Mouse (Mus musculus): Measurements from ENCODE around the gene Sh3bgrl3. TPM values are rescaled to one million over a fixed set of nuclear protein-coding genes. Genes with fewer than 3 reads are reported as not detected.

Gene Sh3bgrl3
- polyA plus RNA-seq, 1 experiment from 2014 or later: 386 TPM

DNA sequence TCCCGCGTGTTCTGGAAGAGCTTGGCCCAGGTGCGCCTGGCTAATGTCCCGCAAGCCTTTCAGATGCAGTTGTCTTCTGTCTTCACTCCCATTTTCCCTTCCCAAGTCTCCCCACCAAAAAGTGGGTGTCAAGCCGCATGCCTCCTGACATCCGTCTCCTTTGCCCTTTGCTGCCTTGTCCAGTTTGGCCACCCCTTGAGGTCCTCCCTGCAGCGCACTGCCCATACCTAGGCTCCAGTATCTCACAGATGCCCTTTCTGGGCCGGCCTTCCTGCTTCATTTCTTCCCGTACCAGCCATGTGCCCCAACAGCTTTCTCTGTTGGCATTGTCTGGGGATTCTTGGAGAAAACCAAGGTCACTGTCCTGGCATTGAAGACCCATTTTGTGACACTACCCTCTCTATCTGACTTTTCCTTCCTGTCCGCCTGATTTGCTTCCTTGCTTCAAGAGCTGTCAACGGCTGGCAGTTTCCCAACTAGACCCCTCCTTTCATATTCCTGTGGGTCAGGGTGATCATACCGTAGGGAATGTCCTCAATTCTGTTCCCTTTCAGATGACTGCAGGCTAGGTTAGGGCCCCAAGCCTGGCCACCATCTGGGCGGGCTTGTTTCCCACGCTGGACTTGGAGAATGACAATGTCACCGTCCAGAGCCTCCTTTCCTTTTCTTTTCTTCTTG is 3.1 kb downstream of the Sh3bgrl3 start:
- H3K27me3 ChIP-seq (ENCODE audit: insufficient read depth, poor library complexity, severe bottlenecking): no peaks in the 10 kb centered on the region
- no peak overlapping the region for H3K4me3 ChIP-seq
- H3K4me1 ChIP-seq (replicated peaks): peaks cover 58% of the 10 kb centered on the region
- H3K36me3 ChIP-seq: peaks cover 19% of the 10 kb centered on the region
- no peaks in the 10 kb centered on the region for H3K9me3 ChIP-seq
- WGBS: 90% methylated on average over 15 of the region's 15 CpGs
- no peak overlapping the region for H3K27ac ChIP-seq
- DNase-seq (ENCODE audit: low spot score): no peak

DNA sequence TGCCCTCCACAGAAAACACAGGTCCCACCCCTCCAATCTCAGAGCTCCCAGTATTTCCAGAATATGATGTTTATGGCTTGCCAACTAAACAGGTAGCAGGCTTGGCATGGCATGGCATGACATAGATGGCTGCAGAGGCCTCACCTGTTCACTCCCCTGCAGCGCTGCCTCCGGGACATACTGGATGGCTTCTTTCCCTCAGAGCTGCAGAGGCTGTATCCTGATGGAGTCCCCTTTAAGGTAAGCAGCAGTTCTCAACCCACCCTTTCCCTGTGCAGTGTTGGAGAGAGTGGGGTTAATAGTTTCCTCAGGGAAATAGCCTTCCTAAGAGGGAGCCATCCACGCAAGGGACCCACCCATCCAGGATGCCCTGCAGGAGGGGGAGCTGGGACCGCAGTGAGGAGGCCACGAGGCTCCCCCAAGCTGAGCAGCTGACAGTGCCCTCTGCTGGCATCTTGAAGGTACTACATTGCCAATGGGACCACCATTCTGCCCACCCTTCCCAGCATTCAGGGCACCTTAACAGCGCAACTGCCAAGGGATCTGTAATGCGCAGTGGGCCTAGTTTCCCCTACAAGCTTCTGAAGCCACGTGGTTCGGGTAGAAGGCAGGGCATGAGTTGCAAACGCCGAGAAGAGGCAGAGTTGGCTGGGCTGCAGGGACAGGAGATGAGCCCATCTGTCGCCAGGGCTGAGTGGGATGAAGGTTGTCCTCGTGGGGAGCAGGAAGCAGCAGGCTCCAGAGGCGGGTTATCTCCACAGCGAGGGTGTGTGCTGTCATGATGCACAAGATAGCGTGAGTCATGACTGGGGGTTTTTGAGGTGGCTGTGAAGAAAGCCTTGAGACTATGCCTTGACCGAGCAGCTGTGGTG is 4.7 kb downstream of the Sh3bgrl3 start:
- Histone ChIP-seq H3K4me3 (no peak overlapping the region), H3K9me3 (no peaks in the 10 kb centered on the region), H3K36me3 (0 out of 2 replicates have a peak, but pooled peaks cover 11% of the 10 kb centered on the region), H3K27me3 (ENCODE audit: insufficient read depth, poor library complexity, severe bottlenecking) (no peaks in the 10 kb centered on the region), H3K4me1 (replicated peaks) (peaks cover 60% of the 10 kb centered on the region), H3K27ac (0 out of 2 replicates have a peak overlapping the region, but pooled peaks have one; percentile 50)
- peak; percentile 68 for DNase-seq (ENCODE audit: low spot score)
- 28% methylated on average over 17 of the region's 17 CpGs for WGBS

GRCm38 (mm10) chr4:134123147-134123546 is 5.4 kb downstream of the Sh3bgrl3 start:
- Histone ChIP-seq H3K36me3 (0 out of 2 replicates have a peak, but pooled peaks cover 11% of the 10 kb centered on the region), H3K9me3 (no peaks in the 10 kb centered on the region), H3K4me1 (replicated peaks) (peaks cover 60% of the 10 kb centered on the region), H3K27me3 (ENCODE audit: insufficient read depth, poor library complexity, severe bottlenecking) (no peaks in the 10 kb centered on the region), H3K27ac (no peak overlapping the region), H3K4me3 (no peak overlapping the region)
- DNase-seq (ENCODE audit: low spot score): no peak
- 92% methylated on average over 6 of the region's 6 CpGs for WGBS

DNA sequence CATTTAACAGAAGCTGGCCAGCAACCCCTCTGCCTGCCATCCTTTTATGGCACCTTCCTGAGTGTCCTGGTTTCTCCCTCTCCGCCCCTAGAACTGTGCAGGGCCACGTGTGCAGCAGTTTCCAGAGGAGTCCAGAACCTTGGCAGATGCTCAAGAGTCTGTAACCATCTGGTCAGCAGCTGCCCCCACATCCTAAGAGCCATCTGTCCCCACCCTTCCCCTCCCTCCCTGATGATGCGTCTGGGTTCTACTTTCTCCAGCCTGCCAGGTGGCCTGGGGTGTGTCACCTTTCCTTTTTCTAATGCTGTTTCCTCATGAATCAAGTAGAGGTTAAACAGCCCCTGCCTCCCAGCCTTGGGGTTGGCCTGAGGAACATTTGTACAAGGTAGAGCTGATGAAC is 6.3 kb downstream of the Sh3bgrl3 start:
- WGBS: 66% methylated on average over 3 of the region's 3 CpGs
- DNase-seq (ENCODE audit: low spot score): no peak

DNA sequence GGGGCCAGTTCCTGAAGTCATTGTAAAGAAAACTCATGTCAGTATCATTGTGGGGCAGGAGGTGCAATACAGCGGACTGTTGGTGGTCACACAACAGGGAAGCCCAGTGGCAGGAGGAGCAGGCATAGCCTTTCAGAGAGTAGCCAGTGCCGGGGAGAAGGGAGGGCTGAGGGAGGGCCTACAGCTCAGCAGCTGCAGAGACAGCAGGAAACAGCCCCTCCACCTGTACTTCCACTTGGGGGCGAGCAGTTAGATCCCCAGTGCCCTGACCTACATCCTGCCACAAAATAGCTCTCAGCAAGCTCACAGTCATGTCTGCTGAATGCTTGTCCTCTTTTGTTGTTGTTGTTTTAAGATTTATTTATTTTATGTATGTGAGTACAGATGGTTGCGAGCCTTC is 7.0 kb downstream of the Sh3bgrl3 start:
- H3K9me3 ChIP-seq: no peaks in the 10 kb centered on the region
- no peak for DNase-seq (ENCODE audit: low spot score)
- H3K27me3 ChIP-seq (ENCODE audit: insufficient read depth, poor library complexity, severe bottlenecking): no peaks in the 10 kb centered on the region
- H3K4me1 ChIP-seq (replicated peaks): peaks cover 48% of the 10 kb centered on the region
- WGBS: 47% methylated on average over 4 of the region's 4 CpGs
- no peak overlapping the region for H3K4me3 ChIP-seq
- peak overlapping the region; percentile 51; the same call in 1 of the 2 replicates for H3K27ac ChIP-seq
- H3K36me3 ChIP-seq: 0 out of 2 replicates have a peak, but pooled peaks cover 11% of the 10 kb centered on the region

More for the DNA sequence above, 6.3 kb downstream of the Sh3bgrl3 start:
- H3K27ac ChIP-seq: no peak overlapping the region
- no peaks in the 10 kb centered on the region for H3K27me3 ChIP-seq (ENCODE audit: insufficient read depth, poor library complexity, severe bottlenecking)
- 0 out of 2 replicates have a peak, but pooled peaks cover 11% of the 10 kb centered on the region for H3K36me3 ChIP-seq
- no peaks in the 10 kb centered on the region for H3K9me3 ChIP-seq
- no peak overlapping the region for H3K4me3 ChIP-seq
- peaks cover 55% of the 10 kb centered on the region for H3K4me1 ChIP-seq (replicated peaks)

- no peak overlapping the region for H3K27ac ChIP-seq
- no peak overlapping the region for H3K4me3 ChIP-seq
- no peak for DNase-seq (ENCODE audit: low spot score)
- H3K4me1 ChIP-seq (replicated peaks): peaks cover 47% of the 10 kb centered on the region
- H3K9me3 ChIP-seq: no peaks in the 10 kb centered on the region
- no peaks in the 10 kb centered on the region for H3K27me3 ChIP-seq (ENCODE audit: insufficient read depth, poor library complexity, severe bottlenecking)
- 0 out of 2 replicates have a peak, but pooled peaks cover 6% of the 10 kb centered on the region for H3K36me3 ChIP-seq
- WGBS: 87% methylated on average over 4 of the region's 4 CpGs
These were observed 7.7 kb downstream of the Sh3bgrl3 start for GRCm38 (mm10) chr4:134120916-134121315.

DNA sequence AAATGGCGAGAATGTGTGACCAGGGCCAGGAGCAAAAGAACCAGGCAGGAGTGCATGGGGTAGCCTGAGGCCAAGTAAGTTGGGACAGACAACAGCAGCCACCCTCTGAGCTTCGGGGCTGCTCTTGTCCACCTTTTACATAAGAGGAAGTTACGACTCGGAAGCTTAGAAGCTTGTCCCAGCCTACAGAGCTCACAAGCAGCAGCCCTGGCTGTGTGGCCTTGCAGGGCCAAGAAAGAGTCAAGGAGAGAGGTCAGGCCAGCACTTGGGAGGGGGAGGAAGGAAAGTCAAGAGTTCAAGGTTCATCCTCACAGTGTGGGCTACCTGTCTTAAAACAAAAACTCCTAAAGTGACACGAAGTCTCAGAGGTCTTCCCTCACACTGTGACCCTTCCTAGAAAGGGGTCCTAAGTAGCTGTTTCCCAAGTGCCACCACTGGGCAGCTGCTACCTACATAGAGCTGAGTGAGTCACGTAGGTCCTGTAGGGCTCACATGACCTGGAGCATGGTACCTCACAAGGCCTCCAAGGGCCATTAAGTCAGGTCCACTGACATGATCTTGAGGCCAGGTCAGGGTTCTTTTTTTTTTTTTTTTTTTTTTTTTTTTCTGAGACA is 8.3 kb downstream of the Sh3bgrl3 start:
- no peaks in the 10 kb centered on the region for H3K27me3 ChIP-seq (ENCODE audit: insufficient read depth, poor library complexity, severe bottlenecking)
- DNase-seq (ENCODE audit: low spot score): no peak
- 0 out of 2 replicates have a peak, but pooled peaks cover under 1% of the 10 kb centered on the region for H3K36me3 ChIP-seq
- H3K4me1 ChIP-seq (replicated peaks): peaks cover 53% of the 10 kb centered on the region
- no peaks in the 10 kb centered on the region for H3K9me3 ChIP-seq
- H3K27ac ChIP-seq: 0 out of 2 replicates have a peak overlapping the region, but pooled peaks have one; percentile 53
- H3K4me3 ChIP-seq: no peak overlapping the region
- WGBS: 80% methylated on average over 6 of the region's 6 CpGs

GRCm38 (mm10) chr4:134119644-134120043 is 8.9 kb downstream of the Sh3bgrl3 start:
- Histone ChIP-seq H3K4me1 (replicated peaks) (peaks cover 53% of the 10 kb centered on the region), H3K4me3 (no peak overlapping the region), H3K36me3 (no peaks in the 10 kb centered on the region), H3K27ac (peak overlapping the region; percentile 53; the same call in 1 of the 2 replicates), H3K9me3 (no peaks in the 10 kb centered on the region), H3K27me3 (ENCODE audit: insufficient read depth, poor library complexity, severe bottlenecking) (no peaks in the 10 kb centered on the region)
- 64% methylated on average over 9 of the region's 9 CpGs for whole genome bisulfite sequencing
- DNase-seq (ENCODE audit: low spot score): peak; percentile 43

GRCm38 (mm10) chr4:134119042-134119441 is 9.5 kb downstream of the Sh3bgrl3 start:
- Histone ChIP-seq H3K27me3 (ENCODE audit: insufficient read depth, poor library complexity, severe bottlenecking) (no peaks in the 10 kb centered on the region), H3K36me3 (no peaks in the 10 kb centered on the region), H3K9me3 (no peaks in the 10 kb centered on the region), H3K27ac (peak overlapping the region; percentile 53), H3K4me1 (replicated peaks) (peaks cover 50% of the 10 kb centered on the region), H3K4me3 (no peak overlapping the region)
- no peak for DNase-seq (ENCODE audit: low spot score)
- WGBS: 62% methylated on average over 5 of the region's 5 CpGs

- peak overlapping the region; percentile 53; the same call in 1 of the 2 replicates for H3K27ac ChIP-seq
These were observed 10.3 kb downstream of the Sh3bgrl3 start for GRCm38 (mm10) chr4:134118126-134118800.

DNA sequence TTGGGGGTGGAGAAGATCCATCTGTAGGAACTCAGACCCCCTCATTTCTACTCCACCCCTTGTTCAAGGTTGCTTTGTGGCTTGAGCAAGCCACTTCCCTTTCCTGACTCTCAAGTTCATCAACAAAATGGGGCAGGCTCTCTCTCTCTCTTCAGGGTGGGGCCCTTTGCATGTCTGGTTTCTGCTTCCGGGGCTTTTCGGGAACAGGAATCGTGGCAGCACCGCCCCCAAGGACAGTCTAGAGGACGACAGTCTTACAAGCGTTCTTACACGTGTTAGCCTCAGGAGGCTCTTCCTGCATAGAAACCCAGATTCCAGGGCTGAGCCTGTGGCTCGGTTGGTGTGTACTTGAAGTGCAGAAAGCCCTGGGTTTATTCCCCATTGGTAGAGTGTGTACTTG is 11.6 kb downstream of the Sh3bgrl3 start:
- no peak overlapping the region for H3K4me3 ChIP-seq
- H3K27ac ChIP-seq: no peak overlapping the region
- WGBS: 79% methylated on average over 8 of the region's 8 CpGs
- H3K4me1 ChIP-seq (replicated peaks): peaks cover 61% of the 10 kb centered on the region
- no peaks in the 10 kb centered on the region for H3K9me3 ChIP-seq
- no peaks in the 10 kb centered on the region for H3K27me3 ChIP-seq (ENCODE audit: insufficient read depth, poor library complexity, severe bottlenecking)
- DNase-seq (ENCODE audit: low spot score): no peak
- H3K36me3 ChIP-seq: no peaks in the 10 kb centered on the region

More at GRCm38 (mm10) chr4:134118126-134118800, 10.3 kb downstream of the Sh3bgrl3 start:
- no peaks in the 10 kb centered on the region for H3K36me3 ChIP-seq
- no peaks in the 10 kb centered on the region for H3K9me3 ChIP-seq
- peaks cover 52% of the 10 kb centered on the region for H3K4me1 ChIP-seq (replicated peaks)
- H3K27me3 ChIP-seq (ENCODE audit: insufficient read depth, poor library complexity, severe bottlenecking): no peaks in the 10 kb centered on the region
- no peak overlapping the region for H3K4me3 ChIP-seq
- DNase-seq (ENCODE audit: low spot score): no peak
- 69% methylated on average over 14 of the region's 14 CpGs for WGBS

DNA sequence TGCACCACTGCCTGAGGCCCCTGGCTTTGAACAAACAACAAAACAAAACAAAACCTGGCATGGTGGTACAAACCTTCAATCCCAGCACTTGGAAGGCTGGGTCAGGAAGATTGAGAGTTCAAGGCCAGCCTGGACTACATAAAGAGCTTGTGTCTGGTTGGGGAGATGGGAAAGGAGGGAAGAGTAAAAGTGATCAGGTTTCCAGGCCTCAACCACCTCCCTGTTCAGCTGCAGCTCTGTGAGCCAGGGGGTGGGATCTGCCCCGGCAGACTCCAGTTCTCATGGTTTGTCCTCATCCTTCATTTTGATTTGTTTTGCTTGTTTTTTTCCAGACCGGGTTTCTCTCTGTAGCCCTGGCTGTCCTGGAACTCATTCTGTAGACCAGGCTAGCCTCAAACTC is 12.1 kb downstream of the Sh3bgrl3 start:
- 87% methylated on average over 2 of the region's 2 CpGs for WGBS
- H3K27ac ChIP-seq: no peak overlapping the region
- H3K9me3 ChIP-seq: no peaks in the 10 kb centered on the region
- H3K27me3 ChIP-seq (ENCODE audit: insufficient read depth, poor library complexity, severe bottlenecking): no peaks in the 10 kb centered on the region
- H3K36me3 ChIP-seq: no peaks in the 10 kb centered on the region
- H3K4me3 ChIP-seq: no peak overlapping the region
- DNase-seq (ENCODE audit: low spot score): no peak
- H3K4me1 ChIP-seq (replicated peaks): peaks cover 56% of the 10 kb centered on the region

Measured in hindbrain, embryonic 10.5 days (tissue).